Mouse (Mus musculus) kidney, embryonic 16.5 days (tissue): ENCODE measurements around the gene Smap2. TPM values are rescaled to one million over a fixed set of nuclear protein-coding genes. Genes with fewer than 3 reads are reported as not detected.
A peak's percentile ranks its signal among the peaks of the same experiment; 100 is the strongest.

Experiments
- ATAC-seq: fragments of 200-750 bp; cut with Nextera tagmentation; 2 replicates; pipeline ENCODE4 v1.8.0; 2017; ENCODE audit warnings: moderate TSS enrichment; ENCODE audit not compliant: low FRiP score, low TSS enrichment
- H3K27ac ChIP-seq: fragments of 300-500 bp; sonication (generic); 2 replicates; pipeline ENCODE4 v1.5.1; 2014; ENCODE audit warnings: low read length
- H3K27me3 ChIP-seq: fragments of 300-500 bp; sonication (generic); 2 replicates; pipeline ENCODE4 v1.6.1; 2014; ENCODE audit warnings: low read length, control low read depth, mixed read lengths; ENCODE audit not compliant: insufficient read depth
- H3K36me3 ChIP-seq: fragments of 300-500 bp; sonication (generic); 2 replicates; pipeline ENCODE4 v1.6.1; 2014; ENCODE audit warnings: low read length, control low read depth, mixed read lengths; ENCODE audit not compliant: insufficient read depth
- H3K4me1 ChIP-seq: fragments of 300-500 bp; sonication (generic); 2 replicates; pipeline ENCODE4 v1.6.1; 2014; ENCODE audit warnings: low read length, control low read depth, mixed read lengths; ENCODE audit not compliant: insufficient read depth
- H3K4me2 ChIP-seq: fragments of 300-500 bp; sonication (generic); replicated peaks from 2 replicates; pipeline ENCODE4 v1.6.1; 2014; ENCODE audit warnings: low read depth, low read length
- H3K4me3 ChIP-seq: fragments of 300-500 bp; sonication (generic); 2 replicates; pipeline ENCODE4 v1.5.1; 2014; ENCODE audit warnings: mild to moderate bottlenecking, low read length
- H3K9ac ChIP-seq: fragments of 300-500 bp; sonication (generic); replicated peaks from 2 replicates; pipeline ENCODE4 v1.6.1; 2014; ENCODE audit warnings: low read length
- H3K9me3 ChIP-seq: fragments of 300-500 bp; sonication (generic); 2 replicates; pipeline ENCODE4 v1.6.1; 2016; ENCODE audit warnings: low read length, control low read depth
- WGBS: fragments of 180-500 bp; shearing (Covaris S2); extraction: QIAGEN DNeasy Blood & Tissue Kit; methylation state at CpG from one replicate; pipeline ENCODE4 v1.1.7; 2014; 5-methylcytosine and 5-hydroxymethylcytosine counted together
- polyA plus RNA-seq: library from polyadenylated mRNA; unstranded; fragments of >200 nt; fragmentation: Nextera tagmentation; extraction: Ambion mirVana; gene quantifications from 2 replicates; pipeline ENCODE4 v1.2.1, GENCODE M21; 2015

Gene Smap2
- polyA plus RNA-seq, 1 experiment from 2014 or later, result 12.9 TPM

- H3K9ac ChIP-seq, result peak overlapping the region; percentile 24; the same call in 1 of the 2 replicates
- H3K4me1 ChIP-seq, result peaks cover 16% of the 10 kb centered on the region
- no peaks in the 10 kb centered on the region for H3K9me3 ChIP-seq
- H3K4me3 ChIP-seq, result 0 out of 2 replicates have a peak overlapping the region, but pooled peaks have one; percentile 7
- H3K4me2 ChIP-seq, result 0 out of 2 replicates have a peak overlapping the region, but pooled peaks have one; percentile 16
- no peaks in the 10 kb centered on the region for H3K36me3 ChIP-seq
- H3K27me3 ChIP-seq, result peaks cover 26% of the 10 kb centered on the region
- peak overlapping the region; percentile 40; the same call in 1 of the 2 replicates for H3K27ac ChIP-seq
- WGBS, result 10% methylated on average over 18 of the region's 18 CpGs
- ATAC-seq, result peak; percentile 71
Observed at GRCm38 (mm10) chr4:121040897-121041671, 24.0 kb upstream of the Smap2 start.

- Histone ChIP-seq H3K4me1 (peaks cover 16% of the 10 kb centered on the region), H3K4me3 (peak overlapping the region; percentile 53), H3K36me3 (no peaks in the 10 kb centered on the region), H3K9me3 (no peaks in the 10 kb centered on the region), H3K4me2 (peak overlapping the region; percentile 79), H3K27me3 (peaks cover 26% of the 10 kb centered on the region), H3K9ac (no peak overlapping the region; the same call in 1 of the 2 replicates), H3K27ac (no peak overlapping the region)
- 63% methylated on average over 14 of the region's 14 CpGs for WGBS
- no peak for ATAC-seq
Observed at GRCm38 (mm10) chr4:121040323-121040722, 23.3 kb upstream of the Smap2 start.

- WGBS, result 1% methylated on average over 46 of the region's 46 CpGs
- Histone ChIP-seq H3K36me3 (no peaks in the 10 kb centered on the region), H3K4me1 (peaks cover 16% of the 10 kb centered on the region), H3K4me3 (peak within 1 kb of the TSS; percentile 53), H3K9ac (peak within 1 kb of the TSS; percentile 56), H3K4me2 (peak within 1 kb of the TSS; percentile 79), H3K27ac (no peak within 1 kb of the TSS), H3K27me3 (peaks cover 26% of the 10 kb centered on the region), H3K9me3 (no peaks in the 10 kb centered on the region)
- ATAC-seq, result peak; percentile 24; the same call in 1 of the 2 replicates
Observed at GRCm38 (mm10) chr4:121039331-121040115, 22.5 kb upstream of the Smap2 start, which contains the start of gene Col9a2. Gene Col9a2, plus strand, starts transcription at chr4:121039385.

- Histone ChIP-seq H3K9me3 (no peaks in the 10 kb centered on the region), H3K27ac (no peak overlapping the region), H3K4me2 (no peak overlapping the region), H3K9ac (no peak overlapping the region), H3K27me3 (0 out of 2 replicates have a peak, but pooled peaks cover 3% of the 10 kb centered on the region), H3K4me3 (no peak overlapping the region), H3K4me1 (no peaks in the 10 kb centered on the region), H3K36me3 (no peaks in the 10 kb centered on the region)
- 86% methylated on average over 2 of the region's 2 CpGs for WGBS
- ATAC-seq, result no peak
Observed at GRCm38 (mm10) chr4:121033006-121033405, 16.0 kb upstream of the Smap2 start.

GRCm38 (mm10) chr4:121031440-121031839 lies 14.4 kb upstream of the Smap2 start:
- no peak overlapping the region for H3K27ac ChIP-seq
- no peak overlapping the region for H3K4me2 ChIP-seq
- H3K27me3 ChIP-seq, result no peaks in the 10 kb centered on the region
- no peak overlapping the region for H3K4me3 ChIP-seq
- no peaks in the 10 kb centered on the region for H3K4me1 ChIP-seq
- H3K9ac ChIP-seq, result no peak overlapping the region
- no peaks in the 10 kb centered on the region for H3K36me3 ChIP-seq
- WGBS, result 40% methylated on average over 4 of the region's 4 CpGs
- ATAC-seq, result no peak
- H3K9me3 ChIP-seq, result no peaks in the 10 kb centered on the region

GRCm38 (mm10) chr4:121029632-121030031 lies 12.6 kb upstream of the Smap2 start:
- ATAC-seq, result no peak
- WGBS, result 83% methylated on average over 3 of the region's 3 CpGs
- H3K4me1 ChIP-seq, result no peaks in the 10 kb centered on the region

GRCm38 (mm10) chr4:121028659-121029392 lies 11.8 kb upstream of the Smap2 start:
- Histone ChIP-seq H3K4me1 (no peaks in the 10 kb centered on the region), H3K4me3 (no peak overlapping the region), H3K27me3 (no peaks in the 10 kb centered on the region), H3K4me2 (no peak overlapping the region), H3K27ac (no peak overlapping the region), H3K36me3 (no peaks in the 10 kb centered on the region), H3K9me3 (no peaks in the 10 kb centered on the region), H3K9ac (no peak overlapping the region)
- 28% methylated on average over 14 of the region's 14 CpGs for WGBS
- no peak for ATAC-seq

More at GRCm38 (mm10) chr4:121029632-121030031, 12.6 kb upstream of the Smap2 start:
- H3K9me3 ChIP-seq, result no peaks in the 10 kb centered on the region
- no peak overlapping the region for H3K27ac ChIP-seq
- H3K4me3 ChIP-seq, result no peak overlapping the region
- no peak overlapping the region for H3K9ac ChIP-seq
- no peak overlapping the region for H3K4me2 ChIP-seq
- H3K36me3 ChIP-seq, result no peaks in the 10 kb centered on the region
- no peaks in the 10 kb centered on the region for H3K27me3 ChIP-seq

GRCm38 (mm10) chr4:121028146-121028545 lies 11.1 kb upstream of the Smap2 start:
- Histone ChIP-seq H3K9ac (no peak overlapping the region), H3K4me2 (no peak overlapping the region), H3K4me1 (no peaks in the 10 kb centered on the region), H3K4me3 (no peak overlapping the region), H3K9me3 (no peaks in the 10 kb centered on the region), H3K27me3 (no peaks in the 10 kb centered on the region), H3K27ac (no peak overlapping the region), H3K36me3 (no peaks in the 10 kb centered on the region)
- no peak for ATAC-seq
- WGBS, result 72% methylated on average over 1 of the region's 1 CpGs

- Histone ChIP-seq H3K27ac (no peak overlapping the region), H3K36me3 (no peaks in the 10 kb centered on the region), H3K27me3 (no peaks in the 10 kb centered on the region), H3K4me1 (peaks cover 3% of the 10 kb centered on the region; the same call in 1 of the 2 replicates), H3K9me3 (no peaks in the 10 kb centered on the region), H3K4me3 (no peak overlapping the region), H3K4me2 (no peak overlapping the region), H3K9ac (no peak overlapping the region)
- 45% methylated on average over 2 of the region's 2 CpGs for WGBS
- no peak for ATAC-seq
Observed at GRCm38 (mm10) chr4:121025681-121026080, 8.6 kb upstream of the Smap2 start.
